Mouse (Mus musculus) C2C12 (cell line): ENCODE measurements around the gene Selenof. TPM values are rescaled to one million over a fixed set of nuclear protein-coding genes. Genes with fewer than 3 reads are reported as not detected.

Experiments
- H3K27me3 ChIP-seq: one replicate; pipeline ENCODE4 v1.6.1; 2011; ENCODE audit not compliant: control insufficient read depth, insufficient read depth, insufficient read length
- H3K36me3 ChIP-seq: one replicate; pipeline ENCODE4 v1.6.1; 2011; ENCODE audit not compliant: control insufficient read depth, insufficient read depth
- H3K4me3 ChIP-seq: one replicate; pipeline ENCODE4 v1.5.1; 2011; ENCODE audit warnings: mild to moderate bottlenecking, control low read depth; ENCODE audit not compliant: poor library complexity, insufficient read depth, severe bottlenecking
- H3K79me2 ChIP-seq: one replicate; pipeline ENCODE4 v1.6.1; 2011; ENCODE audit not compliant: control insufficient read depth, insufficient read depth
- H3K79me3 ChIP-seq: one replicate; pipeline ENCODE4 v1.6.1; 2011; ENCODE audit warnings: low read depth, control low read depth
- H3ac ChIP-seq: one replicate; pipeline ENCODE3; 2011; ENCODE audit warnings: low read depth; ENCODE audit not compliant: control insufficient read depth, insufficient read length
- CEBPB ChIP-seq: IDR thresholded peaks from one replicate; pipeline ENCODE4 v1.6.1; 2011; ENCODE audit warnings: low read depth, mild to moderate bottlenecking, control low read depth, moderate library complexity
- CTCF ChIP-seq: IDR thresholded peaks from one replicate; pipeline ENCODE4 v1.5.1; 2011; ENCODE audit not compliant: control insufficient read depth, insufficient read depth, insufficient read length
- FOSL1 ChIP-seq: IDR thresholded peaks from one replicate; pipeline ENCODE4 v1.8.0; 2011; ENCODE audit warnings: mild to moderate bottlenecking, low read length; ENCODE audit not compliant: poor library complexity, insufficient read depth, severe bottlenecking
- MAX ChIP-seq: IDR thresholded peaks from one replicate; pipeline ENCODE4 v1.6.1; 2011; ENCODE audit warnings: mild to moderate bottlenecking, control low read depth
- MYOD1 ChIP-seq: IDR thresholded peaks from one replicate; pipeline ENCODE4 v1.6.1; 2011; ENCODE audit warnings: low read depth; ENCODE audit not compliant: control insufficient read depth, insufficient read length
- MYOG ChIP-seq: IDR thresholded peaks from one replicate; pipeline ENCODE4 v1.6.1; 2011; ENCODE audit not compliant: control insufficient read depth, insufficient read length; ENCODE audit errors: extremely low read depth
- USF1 ChIP-seq: IDR thresholded peaks from one replicate; pipeline ENCODE4 v1.6.1; 2011; ENCODE audit warnings: low read depth, mild to moderate bottlenecking, control low read depth, moderate library complexity
- polyA plus RNA-seq: library from polyadenylated mRNA; unstranded; fragments of >200 nt; fragmentation: generic; extraction: Trizol; gene quantifications from one replicate; pipeline ENCODE4 v1.2.1, GENCODE M21; 2012; ENCODE audit warnings: missing spikeins

Selenof gene
- polyA plus RNA-seq, 1 experiment = 296 TPM

DNA sequence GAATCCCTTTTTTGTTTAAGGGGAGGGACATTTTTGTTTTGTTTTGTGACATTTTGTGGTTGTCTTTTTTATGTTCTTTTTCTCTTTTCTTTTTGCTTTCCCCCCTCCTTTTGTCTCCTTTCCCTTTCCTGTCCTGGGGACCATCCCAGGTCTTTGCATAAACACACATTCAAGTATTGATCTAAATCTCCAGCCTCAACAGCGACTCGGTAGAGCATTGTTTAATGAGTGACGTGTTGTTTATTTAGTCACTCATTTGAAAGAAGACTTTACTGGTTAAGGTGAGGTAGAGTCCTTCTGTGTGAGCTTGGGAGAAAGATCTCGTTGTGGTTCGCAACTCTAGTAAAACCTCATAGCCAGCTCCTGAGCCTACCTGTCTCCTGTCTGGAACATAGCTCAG is 13.7 kb downstream of the Selenof start:
- TF ChIP-seq USF1 = no peak
- TF ChIP-seq MAX = no peak
- TF ChIP-seq CEBPB = no peak
- TF ChIP-seq CTCF = no peak
- TF ChIP-seq FOSL1 = no peak
- TF ChIP-seq MYOD1 = no peak
- no peak for TF ChIP-seq MYOG
- Histone ChIP-seq H3ac (no peak overlapping the region), H3K36me3 (peaks cover 81% of the 10 kb centered on the region)

DNA sequence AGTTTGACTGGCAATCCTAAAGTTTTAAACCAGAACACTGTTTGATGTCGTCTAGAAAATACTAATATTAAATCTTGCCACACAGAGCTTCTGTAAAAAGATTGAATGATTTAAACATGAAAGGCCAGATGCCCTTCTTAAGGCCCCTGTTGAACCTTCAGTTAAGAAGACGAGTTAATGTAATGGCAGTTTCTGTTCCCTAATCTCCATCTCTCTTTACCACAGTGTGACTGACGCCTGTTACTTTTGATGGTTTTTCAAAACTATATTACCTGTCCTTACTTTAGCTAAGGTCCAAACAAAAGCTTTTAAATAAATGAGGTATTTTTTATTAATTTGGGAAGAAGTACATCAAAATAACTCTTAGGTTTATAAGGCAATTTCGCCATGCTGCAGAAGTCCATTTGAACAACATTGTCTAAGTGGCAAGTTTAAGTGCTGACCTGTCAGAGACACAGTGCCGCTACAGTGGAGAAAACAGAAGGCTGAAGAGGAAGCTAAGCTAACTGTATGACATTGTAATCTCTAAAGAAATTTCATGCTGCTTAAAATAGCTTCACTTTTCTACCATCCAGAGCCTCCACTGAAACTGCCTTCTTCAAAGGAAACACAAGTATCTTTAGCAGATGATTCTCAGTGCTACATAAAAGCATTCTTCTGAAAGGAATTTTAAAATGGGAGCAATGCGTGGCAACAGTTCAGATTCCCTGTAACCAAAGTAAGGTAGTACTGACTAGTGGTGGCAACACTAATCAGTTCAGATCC is 14.9 kb downstream of the Selenof start:
- Histone ChIP-seq H3K27me3 (no peaks in the 10 kb centered on the region), H3K79me2 (peaks cover 100% of the 10 kb centered on the region), H3K79me3 (peaks cover 77% of the 10 kb centered on the region), H3ac (no peak overlapping the region), H3K36me3 (peaks cover 71% of the 10 kb centered on the region), H3K4me3 (no peak overlapping the region)
- TF ChIP-seq FOSL1 (no peak), MAX (no peak), MYOD1 (no peak), CEBPB (no peak), CTCF (no peak), USF1 (no peak), MYOG (no peak)

More for the DNA sequence above, 13.7 kb downstream of the Selenof start:
- Histone ChIP-seq H3K79me2 (peaks cover 96% of the 10 kb centered on the region), H3K27me3 (no peaks in the 10 kb centered on the region), H3K79me3 (peaks cover 80% of the 10 kb centered on the region), H3K4me3 (no peak overlapping the region)

DNA sequence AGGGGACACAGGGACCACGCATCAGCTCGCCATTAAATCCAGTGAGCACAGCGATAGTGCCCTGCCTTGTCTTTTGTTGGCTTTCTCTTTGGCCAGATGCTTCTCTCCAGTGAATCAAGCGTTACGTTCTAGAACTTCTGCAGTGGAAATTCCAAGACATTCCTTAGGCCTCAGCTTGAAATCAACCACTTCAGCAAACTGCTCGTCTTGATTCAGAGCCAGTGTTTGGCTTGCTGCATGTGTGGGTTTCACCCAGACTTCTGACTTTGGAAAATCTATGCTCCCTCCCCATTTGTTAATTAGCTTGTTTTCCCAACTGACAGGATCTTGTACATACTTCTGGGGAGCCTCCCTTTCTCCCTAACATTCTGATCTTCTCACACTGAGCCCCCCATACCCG is 16.6 kb downstream of the Selenof start:
- H3K36me3 ChIP-seq = peaks cover 72% of the 10 kb centered on the region
- no peaks in the 10 kb centered on the region for H3K27me3 ChIP-seq
- no peak for TF ChIP-seq MYOG
- H3K4me3 ChIP-seq = no peak overlapping the region
- H3K79me2 ChIP-seq = peaks cover 93% of the 10 kb centered on the region
- peaks cover 63% of the 10 kb centered on the region for H3K79me3 ChIP-seq
- H3ac ChIP-seq = no peak overlapping the region

- Histone ChIP-seq H3K79me2 (peaks cover 80% of the 10 kb centered on the region), H3K36me3 (peaks cover 59% of the 10 kb centered on the region)
- TF ChIP-seq CTCF = no peak
- no peak for TF ChIP-seq FOSL1
- no peak for TF ChIP-seq USF1
- TF ChIP-seq MAX = no peak
- no peak for TF ChIP-seq CEBPB
- no peak for TF ChIP-seq MYOD1
- TF ChIP-seq MYOG = no peak
Measured at GRCm38 (mm10) chr3:144589189-144589890, 19.2 kb downstream of the Selenof start.

DNA sequence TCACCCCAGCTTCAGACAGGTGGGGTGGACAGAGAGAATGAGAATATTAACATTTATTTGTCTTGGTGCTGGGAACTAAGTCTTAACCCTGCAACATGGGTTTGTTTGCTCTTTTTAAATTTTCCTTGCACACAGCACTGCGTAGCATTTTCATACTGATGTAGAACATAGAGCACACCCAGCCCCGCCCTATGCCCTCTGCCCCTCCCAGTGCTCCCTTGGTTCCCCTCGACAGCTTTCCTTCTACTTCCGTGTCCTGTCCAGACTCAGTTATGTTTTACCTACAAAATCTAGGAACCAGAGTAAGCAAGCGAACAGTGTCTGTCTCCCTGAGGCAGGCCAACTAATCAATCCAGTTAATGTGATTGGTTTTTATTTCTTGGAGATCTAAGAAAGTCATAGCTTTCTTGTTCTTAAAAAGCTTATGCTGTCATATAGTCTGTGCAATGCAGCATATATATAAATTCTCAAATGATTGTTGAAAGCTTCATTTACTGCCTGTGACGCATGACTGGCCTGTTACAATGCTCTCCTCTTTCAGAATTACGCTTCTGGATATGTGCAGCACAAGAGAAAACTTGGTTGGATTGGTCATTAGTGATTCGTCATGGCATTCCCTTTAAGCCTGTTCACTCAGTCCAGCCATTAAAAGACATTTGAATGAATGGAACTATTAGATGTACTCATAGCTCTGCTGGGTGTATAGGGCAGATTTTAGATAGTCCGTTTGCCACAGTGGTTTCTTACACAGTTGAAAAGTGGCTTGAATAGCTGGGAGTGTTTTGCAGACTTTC is 23.1 kb downstream of the Selenof start:
- H3K4me3 ChIP-seq = no peak overlapping the region
- H3K27me3 ChIP-seq = no peaks in the 10 kb centered on the region
- peaks cover 13% of the 10 kb centered on the region for H3K79me3 ChIP-seq
- peaks cover 50% of the 10 kb centered on the region for H3K79me2 ChIP-seq
- TF ChIP-seq FOSL1 (no peak), MYOD1 (no peak), CTCF (no peak), CEBPB (no peak), USF1 (no peak), MYOG (no peak), MAX (no peak)
- H3K36me3 ChIP-seq = peaks cover 63% of the 10 kb centered on the region
- H3ac ChIP-seq = no peak overlapping the region

More at GRCm38 (mm10) chr3:144589189-144589890, 19.2 kb downstream of the Selenof start:
- H3K27me3 ChIP-seq = no peaks in the 10 kb centered on the region
- no peak overlapping the region for H3ac ChIP-seq
- no peak overlapping the region for H3K4me3 ChIP-seq
- peaks cover 39% of the 10 kb centered on the region for H3K79me3 ChIP-seq
